Mouse (Mus musculus): ENCODE data around the gene Macrod2. TPM values are rescaled to one million over a fixed set of nuclear protein-coding genes. Genes with fewer than 3 reads are reported as not detected.
A peak's percentile ranks its signal among the peaks of the same experiment; 100 is the strongest.

Gene Macrod2
- total and polyA plus RNA-seq, 2 experiments from 2014 or later = 49.7 to 80.7 TPM

- Histone ChIP-seq H3K27ac (ENCODE audit: low read depth, low read length) (no peak overlapping the region), H3K4me1 (ENCODE audit: insufficient read depth) (no peaks in the 10 kb centered on the region), H3K36me3 (ENCODE audit: insufficient read depth) (no peaks in the 10 kb centered on the region), H3K4me3 (ENCODE audit: low read depth, low read length) (no peak overlapping the region), H3K9ac (no peak overlapping the region), H3K4me2 (ENCODE audit: low read depth) (no peak overlapping the region), H3K27me3 (ENCODE audit: insufficient read depth, low read length) (no peaks in the 10 kb centered on the region), H3K9me3 (ENCODE audit: low read length) (no peaks in the 10 kb centered on the region)
- TF ChIP-seq CTCF (IDR thresholded peaks at IDR 0.05; ENCODE audit: low read depth) = no peak
- ATAC-seq (no peak), DNase-seq (peak; percentile 8)
- WGBS = 25% methylated on average over 1 of the region's 1 CpGs
These were observed 785.5 kb downstream of the Macrod2 start for GRCm38 (mm10) chr2:141180656-141181055.

GRCm38 (mm10) chr2:141182034-141182759 lies 787.1 kb downstream of the Macrod2 start:
- DNase-seq = no peak
- peak; percentile 34; the same call in 1 of the 2 replicates for ATAC-seq

GRCm38 (mm10) chr2:141194476-141194875 lies 799.4 kb downstream of the Macrod2 start:
- DNase-seq (no peak), ATAC-seq (no peak)
- Histone ChIP-seq H3K4me3 (ENCODE audit: low read depth, low read length) (no peak overlapping the region), H3K4me2 (ENCODE audit: low read depth) (no peak overlapping the region), H3K27me3 (ENCODE audit: insufficient read depth, low read length) (no peaks in the 10 kb centered on the region), H3K36me3 (ENCODE audit: insufficient read depth) (no peaks in the 10 kb centered on the region), H3K9ac (no peak overlapping the region), H3K9me3 (ENCODE audit: low read length) (no peaks in the 10 kb centered on the region), H3K4me1 (ENCODE audit: insufficient read depth) (no peaks in the 10 kb centered on the region), H3K27ac (ENCODE audit: low read depth, low read length) (no peak overlapping the region)
- TF ChIP-seq CTCF (IDR thresholded peaks at IDR 0.05; ENCODE audit: low read depth) = no peak

More at GRCm38 (mm10) chr2:141182034-141182759, 787.1 kb downstream of the Macrod2 start:
- WGBS = 24% methylated on average over 5 of the region's 5 CpGs
- TF ChIP-seq CTCF (IDR thresholded peaks at IDR 0.05; ENCODE audit: low read depth) = no peak
- Histone ChIP-seq H3K9me3 (ENCODE audit: low read length) (no peaks in the 10 kb centered on the region), H3K36me3 (ENCODE audit: insufficient read depth) (no peaks in the 10 kb centered on the region), H3K4me2 (ENCODE audit: low read depth) (no peak overlapping the region), H3K4me3 (ENCODE audit: low read depth, low read length) (no peak overlapping the region), H3K27me3 (ENCODE audit: insufficient read depth, low read length) (no peaks in the 10 kb centered on the region), H3K27ac (ENCODE audit: low read depth, low read length) (no peak overlapping the region), H3K9ac (no peak overlapping the region), H3K4me1 (ENCODE audit: insufficient read depth) (no peaks in the 10 kb centered on the region)

GRCm38 (mm10) chr2:141200481-141200880 lies 805.4 kb downstream of the Macrod2 start:
- 47% methylated on average over 4 of the region's 4 CpGs for WGBS
- Histone ChIP-seq H3K36me3 (ENCODE audit: insufficient read depth) (no peaks in the 10 kb centered on the region), H3K27me3 (ENCODE audit: insufficient read depth, low read length) (no peaks in the 10 kb centered on the region), H3K27ac (ENCODE audit: low read depth, low read length) (no peak overlapping the region), H3K4me2 (ENCODE audit: low read depth) (no peak overlapping the region), H3K9me3 (ENCODE audit: low read length) (no peaks in the 10 kb centered on the region), H3K4me1 (ENCODE audit: insufficient read depth) (no peaks in the 10 kb centered on the region), H3K9ac (no peak overlapping the region), H3K4me3 (ENCODE audit: low read depth, low read length) (no peak overlapping the region)
- no peak for TF ChIP-seq CTCF (IDR thresholded peaks at IDR 0.05; ENCODE audit: low read depth)
- no peak for ATAC-seq
- DNase-seq = no peak

GRCm38 (mm10) chr2:141201303-141202014 lies 806.4 kb downstream of the Macrod2 start:
- WGBS = 76% methylated on average over 2 of the region's 2 CpGs

GRCm38 (mm10) chr2:141202015-141202364 lies 806.9 kb downstream of the Macrod2 start:
- Histone ChIP-seq H3K27me3 (ENCODE audit: insufficient read depth, low read length) (no peaks in the 10 kb centered on the region), H3K4me3 (ENCODE audit: low read depth, low read length) (no peak overlapping the region), H3K36me3 (ENCODE audit: insufficient read depth) (no peaks in the 10 kb centered on the region), H3K9ac (no peak overlapping the region), H3K9me3 (ENCODE audit: low read length) (no peaks in the 10 kb centered on the region), H3K27ac (ENCODE audit: low read depth, low read length) (no peak overlapping the region), H3K4me1 (ENCODE audit: insufficient read depth) (no peaks in the 10 kb centered on the region), H3K4me2 (ENCODE audit: low read depth) (no peak overlapping the region)
- ATAC-seq (no peak), DNase-seq (no peak)
- no peak for TF ChIP-seq CTCF (IDR thresholded peaks at IDR 0.05; ENCODE audit: low read depth)
- 94% methylated on average over 1 of the region's 1 CpGs for WGBS

More at GRCm38 (mm10) chr2:141201303-141202014, 806.4 kb downstream of the Macrod2 start:
- no peak overlapping the region for H3K27ac ChIP-seq (ENCODE audit: low read depth, low read length)
- no peak for ATAC-seq
- H3K36me3 ChIP-seq (ENCODE audit: insufficient read depth) = no peaks in the 10 kb centered on the region
- H3K9me3 ChIP-seq (ENCODE audit: low read length) = no peaks in the 10 kb centered on the region
- H3K4me2 ChIP-seq (ENCODE audit: low read depth) = no peak overlapping the region
- H3K4me3 ChIP-seq (ENCODE audit: low read depth, low read length) = no peak overlapping the region
- DNase-seq = no peak
- H3K27me3 ChIP-seq (ENCODE audit: insufficient read depth, low read length) = no peaks in the 10 kb centered on the region
- H3K9ac ChIP-seq = no peak overlapping the region
- H3K4me1 ChIP-seq (ENCODE audit: insufficient read depth) = no peaks in the 10 kb centered on the region
- TF ChIP-seq CTCF (IDR thresholded peaks at IDR 0.05; ENCODE audit: low read depth) = no peak

- no peaks in the 10 kb centered on the region for H3K9me3 ChIP-seq (ENCODE audit: low read length)
- no peak overlapping the region for H3K4me3 ChIP-seq (ENCODE audit: low read depth, low read length)
- no peak for DNase-seq
- no peak for ATAC-seq
- H3K4me1 ChIP-seq (ENCODE audit: insufficient read depth) = no peaks in the 10 kb centered on the region
- H3K27me3 ChIP-seq (ENCODE audit: insufficient read depth, low read length) = no peaks in the 10 kb centered on the region
- no peaks in the 10 kb centered on the region for H3K36me3 ChIP-seq (ENCODE audit: insufficient read depth)
- H3K9ac ChIP-seq = no peak overlapping the region
- 89% methylated on average over 5 of the region's 5 CpGs for WGBS
- H3K4me2 ChIP-seq (ENCODE audit: low read depth) = no peak overlapping the region
- TF ChIP-seq CTCF (IDR thresholded peaks at IDR 0.05; ENCODE audit: low read depth) = no peak
- H3K27ac ChIP-seq (ENCODE audit: low read depth, low read length) = no peak overlapping the region
These were observed 816.2 kb downstream of the Macrod2 start for GRCm38 (mm10) chr2:141211346-141211745.

All from forebrain, postnatal 0 days (tissue).